Mouse (Mus musculus): ENCODE results near the gene C1qbp. TPM values are rescaled to one million over a fixed set of nuclear protein-coding genes. Genes with fewer than 3 reads are reported as not detected.
A peak's percentile ranks its signal among the peaks of the same experiment; 100 is the strongest.

The C1qbp gene
- total RNA-seq (2021): 100 to 1,000 TPM; 231 to 239 TPM
- long read RNA-seq, experiment 1, transcript C1qbp-201 (6 exons, 1,175 nt): major isoform, 218 of 226 reads
- long read RNA-seq, experiment 1, partial matches to known transcripts: 5 of 226 reads
- long read RNA-seq, experiment 1, other reads (novel, unspliced or antisense): 3 of 226 reads
- long read RNA-seq, experiment 2, transcript C1qbp-201 (6 exons, 1,175 nt): major isoform, 253 of 289 reads
- long read RNA-seq, experiment 2, partial matches to known transcripts: 4 of 289 reads
- long read RNA-seq, experiment 2, other reads (novel, unspliced or antisense): 32 of 289 reads

- DNase-seq (ENCODE audit: low spot score in 2 of 2): peak; percentile 89 to 95
Measured at GRCm38 (mm10) chr11:70982557-70983228, at the start of gene C1qbp. C1qbp (minus strand) TSS chr11:70983026.

GRCm38 (mm10) chr11:71032070-71032469 lies 49.2 kb upstream of the C1qbp start:
- no peak for DNase-seq (ENCODE audit: low spot score in 2 of 2)

DNA sequence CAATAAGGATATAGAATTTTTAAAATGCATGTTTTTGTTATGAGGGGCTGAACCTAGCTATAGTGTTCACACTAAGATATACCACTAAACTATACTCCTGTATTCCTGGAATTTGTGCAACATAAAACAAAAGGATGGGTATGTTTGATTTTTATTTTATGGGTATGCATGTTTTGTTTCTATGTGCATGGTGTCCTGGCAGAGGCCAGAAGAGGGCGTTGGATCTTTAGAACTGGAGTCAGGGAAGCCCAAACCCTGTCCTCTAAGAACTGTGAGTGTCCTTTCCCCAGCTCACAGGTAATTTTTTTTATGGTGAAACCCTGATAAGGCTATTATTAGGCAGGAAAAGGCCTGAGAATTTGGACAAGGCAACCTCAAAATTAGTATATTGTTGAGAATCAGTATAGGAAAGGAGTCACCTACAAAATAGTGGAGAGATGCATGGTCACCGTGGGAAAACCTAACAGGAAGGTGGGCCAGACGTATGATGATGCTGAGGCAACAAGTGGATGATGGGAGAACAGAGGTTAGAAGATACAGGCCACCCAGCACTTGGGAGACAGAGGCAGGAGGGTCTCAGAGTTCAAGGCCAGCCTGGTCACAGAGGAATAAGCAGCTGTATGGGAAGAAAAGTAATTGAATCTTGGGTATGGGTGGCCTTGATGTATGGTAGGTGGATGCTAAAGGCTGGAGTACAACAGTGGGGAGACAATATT lies 46.7 kb upstream of the C1qbp start:
- no peak for DNase-seq (ENCODE audit: low spot score in 2 of 2)

- DNase-seq (ENCODE audit: low spot score in 2 of 2): no peak
Measured at GRCm38 (mm10) chr11:71028280-71028679, 45.5 kb upstream of the C1qbp start.

- DNase-seq (ENCODE audit: low spot score in 2 of 2): peak; percentile 96 to 97
Measured at GRCm38 (mm10) chr11:71019201-71020068, 36.6 kb upstream of the C1qbp start, which contains the start of the genes Mis12 and Derl2. Mis12 (plus strand) TSS chr11:71019611. Derl2 (minus strand) TSS chr11:71019841.

- no peak for DNase-seq (ENCODE audit: low spot score in 2 of 2)
Measured at GRCm38 (mm10) chr11:71018416-71019200, 35.8 kb upstream of the C1qbp start.

GRCm38 (mm10) chr11:71017051-71017450 lies 34.2 kb upstream of the C1qbp start:
- DNase-seq (ENCODE audit: low spot score in 2 of 2): no peak

- no peak for DNase-seq (ENCODE audit: low spot score in 2 of 2)
Measured at GRCm38 (mm10) chr11:71012743-71013142, 29.9 kb upstream of the C1qbp start.

GRCm38 (mm10) chr11:71008321-71008720 lies 25.5 kb upstream of the C1qbp start:
- no peak for DNase-seq (ENCODE audit: low spot score in 2 of 2)

DNA sequence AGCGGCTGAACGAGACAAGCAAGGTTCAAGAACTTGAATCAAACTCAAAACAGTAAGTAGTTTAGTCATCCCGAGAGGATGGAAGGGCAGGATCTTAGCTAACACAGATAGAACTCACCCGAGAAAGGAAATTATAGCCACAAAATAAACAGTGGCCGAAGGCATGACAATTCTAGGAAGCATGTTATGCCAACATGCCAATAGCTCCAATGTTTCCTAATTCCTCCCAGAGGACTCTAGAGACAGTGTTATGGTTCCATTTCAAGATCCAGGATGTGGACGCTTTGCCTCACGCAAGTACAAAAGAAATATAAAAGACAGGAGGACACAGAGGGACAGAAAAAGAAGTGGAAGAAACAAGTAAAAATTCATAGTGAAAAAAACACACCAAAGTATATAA lies 25.0 kb upstream of the C1qbp start:
- DNase-seq (ENCODE audit: low spot score in 2 of 2): no peak

DNA sequence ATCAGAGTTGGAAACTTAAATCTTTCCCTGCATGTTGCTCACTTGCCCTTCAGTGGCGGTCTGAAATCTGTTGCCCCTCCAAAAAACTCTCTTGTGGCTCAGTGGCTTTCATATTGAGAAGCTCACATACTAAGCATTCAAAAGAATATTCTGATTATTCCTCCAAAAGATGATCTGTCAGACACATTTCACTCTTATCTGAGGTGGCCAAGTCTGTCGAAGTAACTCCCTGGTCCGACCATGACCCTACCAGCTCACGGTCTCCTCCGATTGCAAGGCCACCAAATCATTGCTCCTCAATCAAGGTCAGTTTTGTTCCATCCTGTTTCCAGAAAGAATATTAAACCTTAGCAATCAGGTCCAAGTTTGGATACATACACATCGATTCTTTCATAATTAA lies 24.2 kb upstream of the C1qbp start:
- no peak for DNase-seq (ENCODE audit: low spot score in 2 of 2)

DNA sequence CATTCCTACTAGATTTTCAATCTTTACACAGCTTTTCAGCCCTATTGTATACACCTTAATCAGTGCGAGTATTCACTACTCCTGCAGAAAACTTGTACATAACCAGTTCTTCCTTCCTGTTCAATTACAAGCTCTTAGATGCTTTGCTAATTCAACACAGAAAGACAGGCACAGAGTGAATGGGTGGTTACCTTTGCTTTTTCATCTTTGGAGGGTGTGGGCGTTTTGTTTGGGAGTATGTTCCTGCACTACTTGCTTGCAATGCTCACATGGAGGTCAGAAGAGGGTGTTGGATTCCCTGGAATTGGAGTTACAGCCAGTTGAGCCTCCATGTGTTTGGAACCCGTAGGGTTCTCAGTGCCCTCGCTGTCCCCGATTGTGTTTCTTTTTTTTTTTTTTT lies 22.2 kb upstream of the C1qbp start:
- DNase-seq (ENCODE audit: low spot score in 2 of 2): no peak

- peak; percentile 89 to 93 for DNase-seq (ENCODE audit: low spot score in 2 of 2)
Measured at GRCm38 (mm10) chr11:71004316-71004773, 21.5 kb upstream of the C1qbp start, which contains the start of gene Dhx33. Dhx33 (minus strand) TSS chr11:71004437.

- DNase-seq (ENCODE audit: low spot score in 2 of 2): peak in 1 of 2 experiments; percentile 36
Measured at GRCm38 (mm10) chr11:71003611-71004315, 20.9 kb upstream of the C1qbp start.

DNA sequence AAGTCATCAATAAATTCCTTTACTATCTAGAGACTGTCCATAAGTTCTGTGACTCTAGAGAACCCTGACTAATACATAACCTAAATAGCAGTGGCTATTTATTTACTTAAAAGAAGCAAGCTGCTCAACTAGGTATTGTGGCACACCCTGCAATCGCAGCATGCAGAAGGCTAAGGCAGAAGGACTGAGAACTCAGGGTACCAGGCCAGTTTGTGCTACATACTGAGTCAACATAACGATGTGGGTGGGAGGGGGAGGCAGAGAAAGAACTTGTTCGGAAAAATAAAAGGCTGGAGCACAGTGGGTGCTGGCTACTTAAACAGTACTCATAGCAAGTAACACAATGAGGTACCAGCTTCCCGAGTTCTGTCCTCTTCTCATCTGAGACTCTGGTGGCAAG lies 18.3 kb upstream of the C1qbp start:
- no peak for DNase-seq (ENCODE audit: low spot score in 2 of 2)

- no peak for DNase-seq (ENCODE audit: low spot score in 2 of 2)
Measured at GRCm38 (mm10) chr11:70982030-70982429, 796 bp downstream of the C1qbp start.

DNA sequence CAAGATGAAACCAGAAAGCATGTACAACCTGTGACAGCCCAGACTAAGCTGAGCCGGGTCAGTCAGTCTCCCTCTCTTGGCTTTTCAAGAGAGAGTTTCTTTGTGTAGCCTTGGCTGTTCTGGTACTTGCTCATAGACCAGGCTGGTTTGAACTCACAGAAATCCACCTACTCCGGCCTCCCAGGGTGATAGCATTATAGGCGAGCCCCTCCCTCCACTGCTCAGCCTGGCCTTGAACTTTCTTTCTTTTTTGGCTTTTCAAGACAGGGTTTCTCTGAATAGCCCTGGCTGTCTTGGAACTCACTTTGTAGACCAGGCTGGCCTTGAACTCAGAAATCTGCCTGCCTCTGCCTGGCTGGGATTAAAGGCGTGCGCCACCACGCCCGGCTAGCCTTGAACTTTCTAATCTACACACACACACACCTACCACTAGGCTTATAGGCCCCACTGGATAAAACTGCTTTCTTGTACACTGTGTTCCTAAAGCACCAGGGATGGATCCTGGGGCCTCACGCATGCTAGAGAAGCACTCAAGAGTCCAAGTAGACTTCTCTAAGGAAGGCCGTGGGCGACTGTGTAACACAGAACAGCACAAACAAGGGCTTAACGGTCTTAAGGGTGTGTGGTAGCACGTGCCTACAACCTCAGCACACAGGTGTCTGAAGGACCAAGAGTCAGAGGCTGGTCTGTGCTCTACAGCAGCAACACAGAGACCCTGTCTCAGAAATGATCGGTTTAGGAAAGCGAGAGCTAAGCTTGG lies 1.9 kb downstream of the C1qbp start:
- no peak for DNase-seq (ENCODE audit: low spot score in 2 of 2)

DNA sequence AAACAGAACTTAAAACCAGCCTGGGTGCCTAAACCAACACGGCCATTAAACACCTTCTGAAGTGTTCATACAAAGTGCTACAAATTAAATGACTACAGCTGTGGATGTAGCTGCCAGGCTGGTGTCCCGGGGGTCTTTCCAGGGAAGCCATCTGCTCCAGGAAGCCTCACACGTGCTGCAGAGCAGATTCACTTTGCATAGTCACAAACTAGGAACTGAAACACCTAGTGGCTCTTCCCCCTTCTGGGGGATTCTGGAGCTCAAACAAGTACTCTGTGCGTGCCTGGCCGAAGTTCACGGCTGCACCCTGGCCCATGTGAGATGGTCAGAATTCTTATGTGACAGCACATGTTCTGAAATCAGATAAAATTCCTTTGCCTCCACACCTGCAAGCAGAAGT lies 2.6 kb downstream of the C1qbp start:
- no peak for DNase-seq (ENCODE audit: low spot score in 2 of 2)

DNA sequence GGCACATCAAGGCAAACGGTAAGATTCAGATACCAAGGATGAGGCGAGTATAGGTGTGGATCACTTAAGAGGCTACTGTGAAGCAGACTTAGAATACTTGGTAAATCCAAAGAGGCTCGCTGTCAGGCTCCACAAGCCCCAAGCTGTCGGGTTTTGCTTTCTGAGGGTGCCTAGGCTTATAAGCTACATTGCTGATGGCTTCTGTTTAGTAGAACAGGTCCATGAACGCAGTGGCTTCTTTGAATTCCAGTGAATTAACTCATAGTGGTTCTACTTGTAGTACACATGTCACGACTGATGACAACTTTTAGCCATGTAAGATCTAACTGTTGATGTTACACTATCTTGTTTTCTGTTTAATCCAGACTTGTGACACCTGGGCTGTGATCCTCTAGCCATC lies 5.5 kb downstream of the C1qbp start:
- DNase-seq (ENCODE audit: low spot score in 2 of 2): no peak

Measured in adrenal gland, postnatal 4 days (tissue).